Mouse (Mus musculus): Measurements from ENCODE around the gene Pithd1. TPM values are rescaled to one million over a fixed set of nuclear protein-coding genes. Genes with fewer than 3 reads are reported as not detected.

Gene Pithd1
- polyA plus RNA-seq, 1 experiment from 2014 or later, result 39.6 TPM

GRCm38 (mm10) chr4:135950365-135950764 lies 36.7 kb downstream of the Pithd1 start:
- Histone ChIP-seq H3K4me2 (replicated peaks; ENCODE audit: low read depth, low read length) (no peak overlapping the region), H3K27me3 (replicated peaks; ENCODE audit: insufficient read depth, low read length) (no peaks in the 10 kb centered on the region), H3K9me3 (ENCODE audit: low read length) (no peaks in the 10 kb centered on the region), H3K36me3 (ENCODE audit: insufficient read depth, low read length) (peaks cover 19% of the 10 kb centered on the region), H3K4me3 (ENCODE audit: low read depth, low read length) (no peak overlapping the region), H3K9ac (replicated peaks; ENCODE audit: low read depth) (no peak overlapping the region), H3K27ac (ENCODE audit: low read length) (no peak overlapping the region), H3K4me1 (ENCODE audit: insufficient read depth, low read depth, low read length) (peaks cover 14% of the 10 kb centered on the region; the same call in 1 of the 2 replicates)
- DNase-seq (ENCODE audit: low spot score) (no peak), ATAC-seq (no peak)
- 56% methylated on average over 6 of the region's 6 CpGs for WGBS
- no peak for TF ChIP-seq CTCF (IDR thresholded peaks at IDR 0.05)
- TF ChIP-seq EP300 (IDR thresholded peaks at IDR 0.05), result no peak

DNA sequence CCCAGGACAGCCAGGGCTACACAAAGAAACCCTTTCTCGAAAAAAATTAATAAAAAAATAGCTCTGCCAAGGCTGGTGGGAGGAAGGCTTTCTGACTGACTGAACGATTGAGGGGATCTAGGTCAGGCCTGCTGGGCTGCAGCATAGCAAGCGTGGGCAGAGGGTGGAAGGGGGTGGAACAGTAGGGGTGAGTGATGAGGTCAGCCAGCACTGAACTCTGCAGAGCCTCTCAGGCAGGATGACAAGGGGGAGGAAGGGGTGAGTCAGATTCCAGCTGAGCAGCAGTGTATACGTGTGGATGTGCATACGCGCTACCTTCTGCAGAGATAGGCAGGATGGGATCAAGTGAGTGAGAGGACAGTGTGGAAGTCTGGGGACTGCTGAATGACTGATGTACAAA lies 37.2 kb downstream of the Pithd1 start:
- WGBS, result 48% methylated on average over 6 of the region's 6 CpGs
- Histone ChIP-seq H3K27me3 (replicated peaks; ENCODE audit: insufficient read depth, low read length) (no peaks in the 10 kb centered on the region), H3K9ac (replicated peaks; ENCODE audit: low read depth) (no peak overlapping the region), H3K9me3 (ENCODE audit: low read length) (no peaks in the 10 kb centered on the region), H3K4me2 (replicated peaks; ENCODE audit: low read depth, low read length) (no peak overlapping the region), H3K4me3 (ENCODE audit: low read depth, low read length) (no peak overlapping the region), H3K4me1 (ENCODE audit: insufficient read depth, low read depth, low read length) (peaks cover 14% of the 10 kb centered on the region; the same call in 1 of the 2 replicates), H3K36me3 (ENCODE audit: insufficient read depth, low read length) (peaks cover 18% of the 10 kb centered on the region; the same call in 1 of the 2 replicates), H3K27ac (ENCODE audit: low read length) (no peak overlapping the region)
- DNase-seq (ENCODE audit: low spot score), result peak; percentile 28
- peak; percentile 14; the same call in 1 of the 2 replicates for ATAC-seq
- TF ChIP-seq EP300 (IDR thresholded peaks at IDR 0.05) (no peak), CTCF (IDR thresholded peaks at IDR 0.05) (no peak)

- TF ChIP-seq EP300 (IDR thresholded peaks at IDR 0.05) (no peak), CTCF (IDR thresholded peaks at IDR 0.05) (no peak)
- Histone ChIP-seq H3K27me3 (replicated peaks; ENCODE audit: insufficient read depth, low read length) (no peaks in the 10 kb centered on the region), H3K36me3 (ENCODE audit: insufficient read depth, low read length) (peaks cover 18% of the 10 kb centered on the region; the same call in 1 of the 2 replicates), H3K9me3 (ENCODE audit: low read length) (no peaks in the 10 kb centered on the region), H3K27ac (ENCODE audit: low read length) (no peak overlapping the region), H3K9ac (replicated peaks; ENCODE audit: low read depth) (no peak overlapping the region), H3K4me2 (replicated peaks; ENCODE audit: low read depth, low read length) (no peak overlapping the region), H3K4me3 (ENCODE audit: low read depth, low read length) (no peak overlapping the region), H3K4me1 (ENCODE audit: insufficient read depth, low read depth, low read length) (peaks cover 14% of the 10 kb centered on the region; the same call in 1 of the 2 replicates)
- 61% methylated on average over 10 of the region's 10 CpGs for WGBS
- DNase-seq (ENCODE audit: low spot score) (peak; percentile 33), ATAC-seq (peak; percentile 14; the same call in 1 of the 2 replicates)
Observed at GRCm38 (mm10) chr4:135949475-135949874, 37.6 kb downstream of the Pithd1 start.

DNA sequence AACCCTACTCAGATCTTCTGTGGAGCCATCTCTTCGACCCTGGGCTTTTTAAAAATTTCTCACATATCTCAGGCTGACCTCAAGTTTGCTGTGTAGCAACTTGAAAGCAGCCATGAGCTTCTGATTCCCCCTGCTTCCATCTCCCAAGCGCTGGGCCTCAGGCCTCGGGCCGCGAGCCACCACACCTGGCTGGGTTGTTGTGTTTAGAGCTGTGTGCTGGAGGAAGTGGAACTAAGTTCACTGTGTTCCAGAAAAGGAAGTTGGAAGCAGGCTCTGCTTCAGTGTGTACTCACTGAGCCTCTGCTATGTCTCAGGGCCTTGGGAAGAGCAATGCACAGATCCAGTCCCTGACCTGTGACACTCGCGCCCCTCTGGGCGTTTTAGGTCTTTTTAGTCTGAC lies 38.9 kb downstream of the Pithd1 start:
- no peak overlapping the region for H3K9ac ChIP-seq (replicated peaks; ENCODE audit: low read depth)
- WGBS, result 81% methylated on average over 8 of the region's 8 CpGs
- peaks cover 16% of the 10 kb centered on the region; the same call in 1 of the 2 replicates for H3K36me3 ChIP-seq (ENCODE audit: insufficient read depth, low read length)
- H3K4me3 ChIP-seq (ENCODE audit: low read depth, low read length), result no peak overlapping the region
- no peak overlapping the region for H3K27ac ChIP-seq (ENCODE audit: low read length)
- ATAC-seq (no peak), DNase-seq (ENCODE audit: low spot score) (no peak)
- no peaks in the 10 kb centered on the region for H3K9me3 ChIP-seq (ENCODE audit: low read length)
- peaks cover 14% of the 10 kb centered on the region; the same call in 1 of the 2 replicates for H3K4me1 ChIP-seq (ENCODE audit: insufficient read depth, low read depth, low read length)
- H3K4me2 ChIP-seq (replicated peaks; ENCODE audit: low read depth, low read length), result no peak overlapping the region
- TF ChIP-seq CTCF (IDR thresholded peaks at IDR 0.05), result no peak
- no peak for TF ChIP-seq EP300 (IDR thresholded peaks at IDR 0.05)
- H3K27me3 ChIP-seq (replicated peaks; ENCODE audit: insufficient read depth, low read length), result no peaks in the 10 kb centered on the region

DNA sequence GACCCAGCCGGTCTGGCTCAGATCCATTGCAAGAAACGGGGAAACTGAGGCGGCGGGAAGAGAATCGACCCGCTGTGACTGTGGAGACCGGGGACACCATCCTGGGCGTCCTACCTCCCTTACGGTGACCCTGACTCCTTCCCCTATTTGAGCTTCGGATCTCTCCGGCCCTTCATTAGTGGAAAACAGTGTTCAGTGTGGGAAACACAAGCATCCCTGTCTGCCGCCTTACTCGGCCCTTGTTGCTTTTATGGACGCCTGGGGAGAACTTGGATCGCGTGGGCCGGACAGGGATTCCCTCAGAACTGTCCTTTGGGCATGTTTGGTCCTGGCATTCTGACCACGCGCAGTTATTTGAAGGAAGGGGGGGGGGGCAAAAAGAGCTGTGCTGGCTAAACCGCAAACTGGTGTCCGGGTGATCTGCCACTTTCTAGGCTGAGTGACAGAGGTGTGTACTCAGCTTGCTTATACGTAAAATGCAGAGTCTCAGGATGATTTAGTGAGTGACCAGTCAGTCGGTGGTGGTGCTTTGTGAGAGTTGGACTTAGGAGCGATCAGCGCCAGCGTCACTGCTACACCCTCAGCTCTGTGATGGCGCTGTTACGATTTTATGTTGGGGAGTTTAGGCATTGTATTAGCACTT lies 40.3 kb downstream of the Pithd1 start:
- Histone ChIP-seq H3K9me3 (ENCODE audit: low read length) (no peaks in the 10 kb centered on the region), H3K27ac (ENCODE audit: low read length) (peak overlapping the region; percentile 69), H3K4me2 (replicated peaks; ENCODE audit: low read depth, low read length) (peak overlapping the region; percentile 75), H3K36me3 (ENCODE audit: insufficient read depth, low read length) (0 out of 2 replicates have a peak, but pooled peaks cover 9% of the 10 kb centered on the region), H3K4me3 (ENCODE audit: low read depth, low read length) (peak overlapping the region; percentile 90), H3K27me3 (replicated peaks; ENCODE audit: insufficient read depth, low read length) (no peaks in the 10 kb centered on the region), H3K9ac (replicated peaks; ENCODE audit: low read depth) (peak overlapping the region; percentile 79), H3K4me1 (ENCODE audit: insufficient read depth, low read depth, low read length) (peaks cover 14% of the 10 kb centered on the region; the same call in 1 of the 2 replicates)
- WGBS, result under 1% methylated on average over 28 of the region's 28 CpGs
- ATAC-seq, result peak; percentile 18
- DNase-seq (ENCODE audit: low spot score), result peak; percentile 41
- TF ChIP-seq EP300 (IDR thresholded peaks at IDR 0.05), result no peak
- no peak for TF ChIP-seq CTCF (IDR thresholded peaks at IDR 0.05)

GRCm38 (mm10) chr4:135946278-135946658 lies 40.8 kb downstream of the Pithd1 start, which contains the start of gene Hmgcl:
Hmgcl (plus strand) TSS chr4:135946448.
- Histone ChIP-seq H3K27ac (ENCODE audit: low read length) (peak within 1 kb of the TSS; percentile 69), H3K4me3 (ENCODE audit: low read depth, low read length) (peak within 1 kb of the TSS; percentile 90), H3K9ac (replicated peaks; ENCODE audit: low read depth) (peak within 1 kb of the TSS; percentile 79), H3K36me3 (ENCODE audit: insufficient read depth, low read length) (0 out of 2 replicates have a peak, but pooled peaks cover 4% of the 10 kb centered on the region), H3K4me1 (ENCODE audit: insufficient read depth, low read depth, low read length) (peaks cover 14% of the 10 kb centered on the region; the same call in 1 of the 2 replicates), H3K27me3 (replicated peaks; ENCODE audit: insufficient read depth, low read length) (no peaks in the 10 kb centered on the region), H3K4me2 (replicated peaks; ENCODE audit: low read depth, low read length) (peak within 1 kb of the TSS; percentile 75), H3K9me3 (ENCODE audit: low read length) (no peaks in the 10 kb centered on the region)
- ATAC-seq (peak; percentile 95), DNase-seq (ENCODE audit: low spot score) (peak; percentile 96)
- WGBS, result 1% methylated on average over 23 of the region's 23 CpGs
- TF ChIP-seq EP300 (IDR thresholded peaks at IDR 0.05) (no peak), CTCF (IDR thresholded peaks at IDR 0.05) (no peak)

Data from lung, postnatal 0 days (tissue).